Mouse (Mus musculus) liver, embryonic 14.5 days (tissue): ENCODE measurements around the gene Col8a2.

Experiments
- CTCF ChIP-seq: IDR thresholded peaks from 2 replicates; pipeline ENCODE4 v1.5.1; 2016; ENCODE audit warnings: antibody characterized with exemption, low read depth, control low read depth
- EP300 ChIP-seq: IDR thresholded peaks from 2 replicates; pipeline ENCODE4 v1.6.1; 2016; ENCODE audit warnings: antibody characterized with exemption, low read depth

GRCm38 (mm10) chr4:126290314-126290713, 3.7 kb downstream of the Col8a2 start:
- TF ChIP-seq CTCF (no peak), EP300 (no peak)
